Mouse (Mus musculus) right cerebral cortex, adult 18-20 months (tissue): ENCODE results near the gene Aldh1l1.

Experiments
- DNase-seq: peaks from one replicate; pipeline ENCODE4 v3.0.0; 2022; ENCODE audit warnings: mixed read lengths

Aldh1l1 gene

DNA sequence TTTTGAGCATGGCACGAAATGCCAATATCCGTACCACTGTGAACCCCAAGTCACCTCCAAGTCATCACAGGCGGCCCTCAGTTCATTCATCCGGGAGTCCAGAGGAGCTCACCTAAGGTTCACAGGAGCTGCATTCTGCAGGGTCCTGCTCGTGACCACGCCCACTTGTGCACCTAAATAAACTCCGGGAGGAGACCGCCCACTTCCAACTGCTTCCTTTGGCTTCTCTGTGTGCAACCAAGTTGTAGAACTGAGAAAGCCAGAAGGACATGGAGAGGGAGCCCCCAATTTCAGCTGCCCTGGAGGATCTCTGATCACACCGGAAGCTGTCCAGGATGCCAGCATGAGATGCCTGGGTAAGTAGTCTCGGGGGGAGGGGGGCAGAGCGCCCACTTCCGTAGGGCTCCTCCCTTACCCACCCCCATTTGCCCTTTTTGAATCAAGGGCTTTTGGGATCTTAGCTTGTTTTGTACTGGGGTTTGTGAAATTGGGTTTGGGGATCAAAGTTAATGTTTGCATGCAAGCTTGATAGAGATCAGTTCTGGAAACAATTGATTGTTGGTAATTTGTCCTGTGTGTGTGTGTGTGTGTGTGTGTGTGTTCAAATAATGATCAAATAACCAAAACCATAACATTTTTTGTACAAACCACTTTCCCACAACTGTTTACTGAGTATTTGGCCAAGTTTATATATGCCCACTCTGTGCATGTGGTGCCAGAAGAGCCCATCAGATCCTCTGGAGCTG is at the start of gene Aldh1l1:
TSS of gene Aldh1l1 (plus strand) at position 252 of the 746 bp plus-strand sequence.
- DNase-seq = no peak

GRCm38 (mm10) chr6:90437041-90437440 is 49.2 kb upstream of the Aldh1l1 start:
- no peak for DNase-seq

- no peak for DNase-seq
These were observed 39.3 kb upstream of the Aldh1l1 start for GRCm38 (mm10) chr6:90446883-90447282.

DNA sequence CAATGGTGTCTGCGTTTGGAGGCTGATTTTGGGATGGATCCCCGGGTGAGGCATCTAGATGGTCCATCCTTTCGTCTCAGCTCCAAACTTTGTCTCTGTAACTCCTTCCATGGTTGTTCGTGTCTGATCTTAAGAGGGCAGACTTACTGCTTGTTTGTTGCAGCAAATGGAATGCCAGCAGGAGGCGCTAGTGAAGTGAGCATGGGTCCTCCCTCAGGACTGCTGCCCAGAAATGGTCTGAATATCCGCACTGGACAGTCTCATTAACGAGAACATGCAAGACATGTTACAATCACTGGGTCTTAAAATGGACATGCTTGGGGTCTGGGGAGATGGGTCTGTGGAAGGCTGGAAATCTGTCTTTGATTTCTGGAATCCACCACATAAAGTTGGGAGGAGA is 36.0 kb upstream of the Aldh1l1 start:
- peak; percentile 80 for DNase-seq

GRCm38 (mm10) chr6:90450697-90451096 is 35.5 kb upstream of the Aldh1l1 start:
- peak; percentile 27 for DNase-seq

DNA sequence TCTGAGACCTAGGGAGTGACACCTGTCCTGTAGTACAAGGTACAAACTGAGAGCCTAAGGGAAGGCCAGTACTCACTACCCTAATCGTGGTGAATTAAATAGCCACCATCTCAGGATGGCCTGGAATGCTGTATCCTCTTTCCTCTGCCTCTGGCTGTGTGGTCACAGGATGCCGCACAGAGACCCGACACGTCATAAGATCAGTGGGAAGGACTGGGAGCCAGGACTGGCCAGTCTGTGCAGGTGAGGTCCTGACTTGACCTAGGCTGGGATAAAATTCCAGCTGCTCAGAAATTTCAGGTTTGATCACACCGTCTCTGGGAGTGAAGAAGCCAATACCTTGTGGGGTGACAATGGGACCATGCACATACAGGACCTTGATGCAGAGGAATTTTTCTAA is 34.7 kb upstream of the Aldh1l1 start:
- no peak for DNase-seq

GRCm38 (mm10) chr6:90452603-90453002 is 33.6 kb upstream of the Aldh1l1 start:
- DNase-seq = no peak

DNA sequence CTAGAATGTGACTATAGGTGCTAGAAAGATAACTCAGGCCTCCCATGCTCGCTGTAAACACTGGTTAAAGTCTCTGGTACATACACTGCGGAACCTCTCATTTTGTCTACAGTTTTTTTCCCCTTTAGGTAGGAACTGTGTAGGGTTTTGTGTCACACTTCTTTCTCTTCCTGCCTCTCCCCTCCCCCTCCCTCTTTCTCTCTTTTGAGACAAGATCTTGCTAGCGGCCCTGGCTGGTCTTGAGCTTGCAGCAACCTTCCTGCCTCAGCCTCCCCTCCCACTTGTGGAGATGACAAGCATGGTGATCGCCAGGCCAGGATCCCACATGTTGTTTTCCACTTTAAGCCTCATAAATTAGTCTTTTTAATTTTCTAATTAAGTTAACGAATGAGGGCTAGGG is 32.5 kb upstream of the Aldh1l1 start:
- DNase-seq = no peak

DNA sequence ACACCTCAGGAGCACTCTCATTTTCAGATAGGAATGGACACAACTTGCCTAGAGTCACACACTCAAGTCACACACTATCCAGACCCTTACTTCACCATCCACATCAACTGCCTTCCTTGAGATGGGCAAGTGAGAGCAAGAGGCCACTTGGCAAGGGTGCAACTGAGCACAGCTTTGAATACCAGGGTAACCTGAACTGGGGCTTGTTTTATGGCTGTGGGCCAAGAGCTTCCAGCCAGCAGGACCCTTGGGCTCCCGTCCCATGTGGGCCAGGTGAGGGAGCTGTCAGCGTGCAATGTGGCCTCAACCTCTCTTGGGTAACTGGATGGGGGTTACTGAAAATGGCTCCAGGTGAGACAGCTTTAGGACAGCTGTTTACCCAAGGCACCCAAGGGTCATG is 28.8 kb upstream of the Aldh1l1 start:
- no peak for DNase-seq

DNA sequence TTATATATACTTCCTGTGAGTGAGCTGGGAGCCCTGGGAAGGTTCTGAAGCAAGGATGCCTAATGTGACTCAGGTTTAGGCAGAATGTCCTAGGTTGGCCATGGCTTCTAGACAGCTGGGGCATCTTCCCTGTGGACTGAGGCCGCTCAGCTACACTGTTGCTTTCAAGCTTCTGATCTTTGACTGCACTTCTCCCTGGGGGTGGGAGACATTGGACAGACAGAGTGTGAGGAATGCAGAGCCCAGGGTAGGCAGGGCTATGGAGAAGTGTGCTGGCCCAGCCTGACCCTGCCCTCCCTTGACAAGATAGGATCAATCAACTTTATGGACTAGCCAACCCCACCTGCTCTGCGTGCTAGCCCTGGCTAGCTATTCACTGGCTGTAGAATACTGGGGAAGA is 25.0 kb upstream of the Aldh1l1 start:
- DNase-seq = no peak

DNA sequence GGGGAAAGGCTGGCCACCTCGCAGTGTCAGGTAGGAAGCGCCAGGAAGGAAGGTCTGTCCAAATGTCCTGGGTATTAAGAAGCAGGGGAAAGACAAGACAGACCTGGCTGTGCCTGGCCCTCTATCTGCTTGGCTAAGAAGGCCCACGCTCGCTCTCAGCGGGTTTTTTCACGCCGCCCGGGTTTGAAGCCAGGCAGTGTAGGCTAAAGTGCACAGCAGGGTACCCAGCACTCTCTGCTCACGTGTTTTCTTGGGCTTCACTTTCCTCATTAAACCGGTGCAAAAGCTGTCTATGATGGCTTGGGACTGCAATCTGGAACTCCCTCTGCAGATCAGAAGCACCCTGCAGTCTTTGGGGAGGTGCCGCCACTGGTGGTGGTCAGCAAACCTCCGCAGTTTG is 24.5 kb upstream of the Aldh1l1 start:
- no peak for DNase-seq

- peak; percentile 92 for DNase-seq
These were observed 24.0 kb upstream of the Aldh1l1 start, which contains the start of gene Klf15 for GRCm38 (mm10) chr6:90462181-90462706. Gene Klf15, plus strand, starts transcription at chr6:90462576.

DNA sequence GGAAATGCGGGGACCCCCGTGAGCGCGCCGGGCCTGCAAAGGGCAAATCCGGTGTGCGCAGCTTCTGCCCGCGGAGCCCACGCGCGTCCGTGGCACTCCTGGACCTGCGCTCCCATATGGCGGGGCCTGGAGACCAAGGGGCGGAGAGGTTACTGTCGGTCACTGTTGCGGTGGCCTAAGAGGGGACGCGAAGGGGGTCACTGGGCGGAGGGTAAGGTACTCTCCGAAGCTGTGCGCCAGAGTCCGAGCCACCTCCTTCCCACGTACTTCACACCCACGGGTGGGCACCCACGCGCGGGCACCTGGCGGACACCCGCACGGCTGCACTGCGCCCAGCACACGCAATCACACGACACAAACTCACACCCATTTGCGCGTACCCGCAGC is 23.4 kb upstream of the Aldh1l1 start:
- peak; percentile 44 for DNase-seq

DNA sequence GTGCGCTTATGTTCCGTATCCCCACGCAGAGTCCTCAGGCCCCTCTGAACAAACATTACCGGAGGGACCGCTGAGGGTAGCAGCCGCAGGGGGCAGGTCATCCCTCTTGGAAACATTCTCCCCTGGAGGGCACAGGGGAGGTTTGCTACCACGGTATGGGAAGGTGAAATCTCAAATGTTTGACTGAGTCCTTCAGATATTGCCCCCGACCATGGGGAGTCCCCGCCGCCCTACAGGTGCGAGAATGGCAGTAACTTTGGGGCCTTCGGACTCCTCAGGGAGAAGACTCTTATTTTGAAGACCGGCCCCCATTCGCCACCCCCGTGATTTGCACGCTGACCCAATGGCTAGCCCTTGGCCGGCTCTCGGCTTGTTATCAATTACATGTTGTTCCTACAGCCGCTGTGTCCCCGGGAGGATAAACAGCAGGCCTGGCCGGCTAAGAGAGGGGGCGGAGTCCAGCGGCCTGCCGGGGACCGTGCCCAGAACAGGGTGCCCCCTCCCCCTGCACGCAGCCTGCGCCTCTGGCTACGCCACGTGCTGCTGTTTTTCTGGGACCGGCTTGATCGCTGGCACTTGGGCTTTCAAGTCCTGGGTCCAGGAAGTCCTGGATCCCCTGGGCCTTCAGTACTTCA is 22.9 kb upstream of the Aldh1l1 start:
- DNase-seq = peak; percentile 91

DNA sequence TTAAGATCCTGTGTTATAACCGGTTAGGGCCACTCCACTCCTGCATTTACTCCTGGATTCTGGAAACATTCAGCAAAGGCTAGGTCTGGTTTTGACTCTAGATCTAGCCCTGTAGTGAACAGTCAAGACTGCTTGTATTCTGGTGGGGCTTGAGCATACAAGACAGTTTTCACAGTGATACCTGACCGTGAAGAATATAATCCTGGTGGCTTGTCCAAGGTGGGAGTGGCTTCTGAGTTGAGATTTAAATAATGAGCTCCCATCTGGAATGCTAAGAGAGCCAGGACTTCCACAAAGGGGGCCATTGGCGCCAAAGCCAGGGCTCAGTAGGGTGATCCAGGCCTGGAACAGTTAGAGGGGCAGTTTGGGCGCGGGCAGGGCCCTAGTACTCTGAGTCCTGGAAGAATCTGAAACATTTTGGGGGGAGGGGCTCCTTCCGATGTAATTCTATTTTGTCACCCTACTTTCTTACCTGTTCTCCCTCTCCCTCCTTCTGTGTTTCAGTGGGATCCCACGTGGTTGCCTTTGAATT is 22.3 kb upstream of the Aldh1l1 start:
- DNase-seq = no peak

DNA sequence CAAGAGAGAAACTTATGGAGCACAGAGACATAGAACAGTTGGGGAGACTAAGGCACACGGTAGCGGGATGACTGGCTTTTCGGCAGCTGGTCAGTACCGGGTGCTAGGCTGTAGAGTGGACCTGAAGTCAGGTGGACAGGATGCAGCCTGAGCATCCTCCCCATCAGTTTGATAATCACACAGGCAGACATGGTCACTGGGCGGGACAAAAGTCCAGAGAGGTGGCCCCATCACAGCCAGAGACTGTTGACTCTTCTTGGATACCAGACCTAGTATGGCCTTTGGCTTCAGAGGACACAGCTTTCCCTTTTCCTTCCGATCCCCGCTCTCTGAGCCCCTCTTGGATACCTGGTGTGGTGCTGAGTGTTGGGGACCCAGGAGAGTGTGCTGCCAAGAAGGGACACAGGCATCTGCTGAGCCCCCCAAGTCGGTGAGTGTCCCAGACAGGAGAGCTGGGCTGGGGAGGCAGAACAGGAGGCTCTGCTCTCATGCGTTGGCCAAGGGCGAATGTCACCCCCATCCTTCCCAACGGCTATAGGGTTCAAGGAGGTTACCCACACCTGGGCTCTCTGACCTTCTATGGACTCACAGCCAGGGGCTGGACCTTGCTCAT is 21.1 kb upstream of the Aldh1l1 start:
- DNase-seq = no peak

DNA sequence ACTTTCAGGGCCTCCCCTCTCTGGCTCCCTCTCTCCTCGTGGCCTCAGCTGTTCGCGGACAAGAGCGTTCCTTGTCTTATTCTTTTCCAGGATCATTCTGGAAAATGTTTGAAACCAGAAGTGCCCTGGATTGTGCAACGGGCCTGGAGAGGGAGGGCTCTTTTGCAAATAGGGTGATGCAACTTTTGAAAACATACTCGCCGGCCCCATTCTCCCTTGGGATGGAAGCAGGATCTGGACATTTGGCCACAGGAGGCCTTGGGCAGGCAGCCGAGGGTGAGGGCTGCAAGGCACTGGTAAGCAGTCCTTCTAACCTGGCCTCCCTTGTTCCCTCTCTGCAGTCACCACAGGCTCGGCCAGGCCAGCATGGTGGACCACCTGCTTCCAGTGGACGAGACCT is 20.1 kb upstream of the Aldh1l1 start:
- no peak for DNase-seq

DNA sequence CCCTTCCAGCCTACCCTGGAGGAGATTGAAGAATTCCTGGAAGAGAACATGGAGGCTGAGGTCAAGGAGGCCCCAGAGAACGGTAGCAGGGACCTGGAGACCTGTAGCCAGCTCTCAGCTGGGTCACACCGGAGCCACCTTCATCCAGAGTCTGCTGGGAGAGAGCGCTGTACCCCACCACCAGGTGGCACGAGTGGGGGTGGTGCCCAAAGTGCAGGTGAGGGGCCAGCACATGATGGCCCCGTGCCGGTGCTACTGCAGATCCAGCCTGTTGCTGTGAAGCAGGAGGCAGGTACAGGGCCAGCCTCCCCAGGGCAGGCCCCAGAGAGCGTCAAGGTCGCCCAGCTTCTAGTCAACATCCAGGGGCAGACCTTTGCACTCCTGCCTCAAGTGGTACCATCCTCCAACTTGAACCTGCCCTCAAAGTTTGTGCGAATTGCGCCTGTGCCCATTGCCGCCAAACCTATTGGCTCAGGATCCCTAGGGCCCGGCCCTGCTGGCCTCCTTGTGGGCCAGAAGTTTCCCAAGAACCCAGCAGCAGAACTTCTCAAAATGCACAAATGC is 19.3 kb upstream of the Aldh1l1 start:
- no peak for DNase-seq

- no peak for DNase-seq
These were observed 18.0 kb upstream of the Aldh1l1 start for GRCm38 (mm10) chr6:90468216-90468615.

DNA sequence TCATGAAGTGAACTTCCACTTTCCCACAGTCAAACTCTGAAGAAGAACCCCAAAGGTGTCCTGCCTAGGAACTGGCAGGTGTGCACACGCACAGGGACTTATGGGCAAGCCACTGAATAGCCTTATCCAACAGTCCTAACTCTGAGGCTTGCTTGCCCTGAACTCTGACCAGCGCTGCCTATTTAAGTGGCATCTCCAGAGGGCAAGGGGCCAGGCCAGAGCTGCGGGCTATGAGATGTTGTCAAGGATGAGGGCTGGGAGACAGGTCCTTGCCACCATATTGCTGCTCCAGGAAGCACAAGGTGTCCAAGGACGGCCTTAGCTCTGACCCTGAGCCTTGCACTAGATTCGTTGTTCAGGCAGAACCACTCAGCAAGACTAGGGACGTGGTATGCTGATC is 17.2 kb upstream of the Aldh1l1 start:
- DNase-seq = no peak

- DNase-seq = no peak
These were observed 16.0 kb upstream of the Aldh1l1 start for GRCm38 (mm10) chr6:90470255-90470654.

GRCm38 (mm10) chr6:90470947-90471541 is 15.2 kb upstream of the Aldh1l1 start:
- DNase-seq = peak; percentile 74

DNA sequence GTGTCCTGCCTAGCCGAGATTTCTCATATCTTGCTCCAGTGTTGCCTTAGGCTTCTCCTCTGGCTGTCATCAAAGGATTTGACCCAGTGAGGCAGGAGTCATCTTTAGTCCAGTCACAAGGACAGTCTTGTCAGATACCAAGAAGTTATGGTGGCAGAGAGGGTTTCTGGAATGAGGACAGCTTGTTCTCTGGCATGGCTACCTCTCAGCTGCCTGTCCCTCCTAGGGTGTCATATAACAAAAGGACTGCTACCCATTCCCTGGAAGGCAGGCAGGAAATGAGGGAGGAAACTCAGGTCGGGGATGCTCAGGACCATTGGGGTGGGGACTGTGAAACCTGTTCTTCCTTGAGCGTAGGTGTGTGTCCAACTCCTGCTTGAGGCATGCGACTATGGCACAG is 14.1 kb upstream of the Aldh1l1 start:
- DNase-seq = no peak
